Mouse (Mus musculus): Measurements from ENCODE around the gene Tysnd1. TPM values are rescaled to one million over a fixed set of nuclear protein-coding genes. Genes with fewer than 3 reads are reported as not detected.

The Tysnd1 gene
- polyA plus RNA-seq, 1 experiment from 2014 or later = 36.6 TPM

- WGBS = 97% methylated on average over 3 of the region's 3 CpGs
- H3K36me3 ChIP-seq (ENCODE audit: control insufficient read depth, insufficient read depth, low read length) = peaks cover 23% of the 10 kb centered on the region
These were observed 24.6 kb upstream of the Tysnd1 start for GRCm38 (mm10) chr10:61670758-61671157.

GRCm38 (mm10) chr10:61675935-61676334, 19.4 kb upstream of the Tysnd1 start:
- no peaks in the 10 kb centered on the region for H3K4me1 ChIP-seq (ENCODE audit: control insufficient read depth, insufficient read depth, low read length)
- peaks cover 9% of the 10 kb centered on the region; the same call in 1 of the 2 replicates for H3K36me3 ChIP-seq (ENCODE audit: control insufficient read depth, insufficient read depth, low read length)
- H3K27me3 ChIP-seq (ENCODE audit: control insufficient read depth, insufficient read depth, low read length) = no peaks in the 10 kb centered on the region
- no peak overlapping the region for H3K27ac ChIP-seq (replicated peaks; ENCODE audit: low read depth, low read length)
- WGBS = 85% methylated on average over 3 of the region's 3 CpGs
- H3K4me2 ChIP-seq (ENCODE audit: low read depth, severe bottlenecking) = no peak overlapping the region
- no peak for DNase-seq (ENCODE audit: low spot score)
- no peaks in the 10 kb centered on the region for H3K9me3 ChIP-seq (ENCODE audit: control insufficient read depth, low read length)
- no peak overlapping the region for H3K4me3 ChIP-seq (ENCODE audit: low read depth, low read length)
- no peak overlapping the region for H3K9ac ChIP-seq (ENCODE audit: low read length)
- ATAC-seq (ENCODE audit: insufficient number of reproducible peaks, low FRiP score, low TSS enrichment, low read depth) = no peak

More at GRCm38 (mm10) chr10:61670758-61671157, 24.6 kb upstream of the Tysnd1 start:
- no peak overlapping the region for H3K27ac ChIP-seq (replicated peaks; ENCODE audit: low read depth, low read length)
- no peaks in the 10 kb centered on the region for H3K9me3 ChIP-seq (ENCODE audit: control insufficient read depth, low read length)
- no peaks in the 10 kb centered on the region for H3K4me1 ChIP-seq (ENCODE audit: control insufficient read depth, insufficient read depth, low read length)
- DNase-seq (ENCODE audit: low spot score) (no peak), ATAC-seq (ENCODE audit: insufficient number of reproducible peaks, low FRiP score, low TSS enrichment, low read depth) (no peak)
- no peak overlapping the region for H3K4me3 ChIP-seq (ENCODE audit: low read depth, low read length)
- H3K9ac ChIP-seq (ENCODE audit: low read length) = no peak overlapping the region
- H3K4me2 ChIP-seq (ENCODE audit: low read depth, severe bottlenecking) = no peak overlapping the region
- H3K27me3 ChIP-seq (ENCODE audit: control insufficient read depth, insufficient read depth, low read length) = no peaks in the 10 kb centered on the region

GRCm38 (mm10) chr10:61679545-61679944, 15.8 kb upstream of the Tysnd1 start:
- Histone ChIP-seq H3K4me2 (ENCODE audit: low read depth, severe bottlenecking) (peak overlapping the region; percentile 68), H3K4me1 (ENCODE audit: control insufficient read depth, insufficient read depth, low read length) (peaks cover 4% of the 10 kb centered on the region), H3K36me3 (ENCODE audit: control insufficient read depth, insufficient read depth, low read length) (peaks cover 2% of the 10 kb centered on the region; the same call in 1 of the 2 replicates), H3K27me3 (ENCODE audit: control insufficient read depth, insufficient read depth, low read length) (no peaks in the 10 kb centered on the region), H3K9me3 (ENCODE audit: control insufficient read depth, low read length) (no peaks in the 10 kb centered on the region), H3K27ac (replicated peaks; ENCODE audit: low read depth, low read length) (no peak overlapping the region), H3K9ac (ENCODE audit: low read length) (peak overlapping the region; percentile 56), H3K4me3 (ENCODE audit: low read depth, low read length) (peak overlapping the region; percentile 80)
- ATAC-seq (ENCODE audit: insufficient number of reproducible peaks, low FRiP score, low TSS enrichment, low read depth) (no peak), DNase-seq (ENCODE audit: low spot score) (no peak)
- WGBS = 35% methylated on average over 9 of the region's 9 CpGs

GRCm38 (mm10) chr10:61680015-61680913, 15.1 kb upstream of the Tysnd1 start, which contains the start of gene Sar1a:
TSS of gene Sar1a (plus strand) at chr10:61680299.
- H3K4me2 ChIP-seq (ENCODE audit: low read depth, severe bottlenecking) = peak within 1 kb of the TSS; percentile 68
- H3K27ac ChIP-seq (replicated peaks; ENCODE audit: low read depth, low read length) = 0 out of 2 replicates have a peak within 1 kb of the TSS, but pooled peaks have one; percentile 24
- peak; percentile 100 for ATAC-seq (ENCODE audit: insufficient number of reproducible peaks, low FRiP score, low TSS enrichment, low read depth)
- peak within 1 kb of the TSS; percentile 84 for H3K9ac ChIP-seq (ENCODE audit: low read length)
- peaks cover 2% of the 10 kb centered on the region; the same call in 1 of the 2 replicates for H3K36me3 ChIP-seq (ENCODE audit: control insufficient read depth, insufficient read depth, low read length)
- H3K4me1 ChIP-seq (ENCODE audit: control insufficient read depth, insufficient read depth, low read length) = peaks cover 4% of the 10 kb centered on the region
- H3K27me3 ChIP-seq (ENCODE audit: control insufficient read depth, insufficient read depth, low read length) = no peaks in the 10 kb centered on the region
- WGBS = under 1% methylated on average over 82 of the region's 84 CpGs
- no peaks in the 10 kb centered on the region for H3K9me3 ChIP-seq (ENCODE audit: control insufficient read depth, low read length)
- DNase-seq (ENCODE audit: low spot score) = peak; percentile 99
- peak within 1 kb of the TSS; percentile 80 for H3K4me3 ChIP-seq (ENCODE audit: low read depth, low read length)

GRCm38 (mm10) chr10:61689405-61689804, 5.9 kb upstream of the Tysnd1 start:
- H3K9me3 ChIP-seq (ENCODE audit: control insufficient read depth, low read length) = no peaks in the 10 kb centered on the region
- H3K4me3 ChIP-seq (ENCODE audit: low read depth, low read length) = no peak overlapping the region
- ATAC-seq (ENCODE audit: insufficient number of reproducible peaks, low FRiP score, low TSS enrichment, low read depth) (no peak), DNase-seq (ENCODE audit: low spot score) (no peak)
- H3K27me3 ChIP-seq (ENCODE audit: control insufficient read depth, insufficient read depth, low read length) = no peaks in the 10 kb centered on the region
- H3K9ac ChIP-seq (ENCODE audit: low read length) = no peak overlapping the region
- H3K4me2 ChIP-seq (ENCODE audit: low read depth, severe bottlenecking) = no peak overlapping the region
- H3K36me3 ChIP-seq (ENCODE audit: control insufficient read depth, insufficient read depth, low read length) = peaks cover 35% of the 10 kb centered on the region
- no peak overlapping the region for H3K27ac ChIP-seq (replicated peaks; ENCODE audit: low read depth, low read length)
- WGBS = 90% methylated on average over 8 of the region's 8 CpGs
- H3K4me1 ChIP-seq (ENCODE audit: control insufficient read depth, insufficient read depth, low read length) = no peaks in the 10 kb centered on the region

GRCm38 (mm10) chr10:61693563-61693962, 1.8 kb upstream of the Tysnd1 start:
- H3K27ac ChIP-seq (replicated peaks; ENCODE audit: low read depth, low read length) = no peak overlapping the region
- H3K4me3 ChIP-seq (ENCODE audit: low read depth, low read length) = no peak overlapping the region
- no peak overlapping the region for H3K9ac ChIP-seq (ENCODE audit: low read length)
- H3K9me3 ChIP-seq (ENCODE audit: control insufficient read depth, low read length) = no peaks in the 10 kb centered on the region
- ATAC-seq (ENCODE audit: insufficient number of reproducible peaks, low FRiP score, low TSS enrichment, low read depth) (no peak), DNase-seq (ENCODE audit: low spot score) (no peak)
- peaks cover 13% of the 10 kb centered on the region for H3K4me1 ChIP-seq (ENCODE audit: control insufficient read depth, insufficient read depth, low read length)
- WGBS = 60% methylated on average over 4 of the region's 4 CpGs
- peaks cover 30% of the 10 kb centered on the region for H3K36me3 ChIP-seq (ENCODE audit: control insufficient read depth, insufficient read depth, low read length)
- no peaks in the 10 kb centered on the region for H3K27me3 ChIP-seq (ENCODE audit: control insufficient read depth, insufficient read depth, low read length)
- H3K4me2 ChIP-seq (ENCODE audit: low read depth, severe bottlenecking) = no peak overlapping the region

GRCm38 (mm10) chr10:61695703-61696559, 617 bp downstream of the Tysnd1 start:
- H3K4me1 ChIP-seq (ENCODE audit: control insufficient read depth, insufficient read depth, low read length) = peaks cover 13% of the 10 kb centered on the region
- H3K27ac ChIP-seq (replicated peaks; ENCODE audit: low read depth, low read length) = no peak overlapping the region
- under 1% methylated on average over 106 of the region's 111 CpGs for WGBS
- H3K4me2 ChIP-seq (ENCODE audit: low read depth, severe bottlenecking) = peak overlapping the region; percentile 97
- peak; percentile 51; the same call in 1 of the 2 replicates for ATAC-seq (ENCODE audit: insufficient number of reproducible peaks, low FRiP score, low TSS enrichment, low read depth)
- H3K36me3 ChIP-seq (ENCODE audit: control insufficient read depth, insufficient read depth, low read length) = peaks cover 18% of the 10 kb centered on the region
- no peaks in the 10 kb centered on the region for H3K9me3 ChIP-seq (ENCODE audit: control insufficient read depth, low read length)
- peak overlapping the region; percentile 74 for H3K9ac ChIP-seq (ENCODE audit: low read length)
- no peaks in the 10 kb centered on the region for H3K27me3 ChIP-seq (ENCODE audit: control insufficient read depth, insufficient read depth, low read length)
- peak; percentile 42 for DNase-seq (ENCODE audit: low spot score)
- peak overlapping the region; percentile 96 for H3K4me3 ChIP-seq (ENCODE audit: low read depth, low read length)

- H3K4me1 ChIP-seq (ENCODE audit: control insufficient read depth, insufficient read depth, low read length) = peaks cover 13% of the 10 kb centered on the region
- peak overlapping the region; percentile 74 for H3K9ac ChIP-seq (ENCODE audit: low read length)
- peaks cover 16% of the 10 kb centered on the region for H3K36me3 ChIP-seq (ENCODE audit: control insufficient read depth, insufficient read depth, low read length)
- no peaks in the 10 kb centered on the region for H3K27me3 ChIP-seq (ENCODE audit: control insufficient read depth, insufficient read depth, low read length)
- peak overlapping the region; percentile 97 for H3K4me2 ChIP-seq (ENCODE audit: low read depth, severe bottlenecking)
- no peak for DNase-seq (ENCODE audit: low spot score)
- WGBS = 9% methylated on average over 19 of the region's 19 CpGs
- H3K4me3 ChIP-seq (ENCODE audit: low read depth, low read length) = peak overlapping the region; percentile 96
- ATAC-seq (ENCODE audit: insufficient number of reproducible peaks, low FRiP score, low TSS enrichment, low read depth) = no peak
- no peak overlapping the region for H3K27ac ChIP-seq (replicated peaks; ENCODE audit: low read depth, low read length)
- no peaks in the 10 kb centered on the region for H3K9me3 ChIP-seq (ENCODE audit: control insufficient read depth, low read length)
These were observed 1.2 kb downstream of the Tysnd1 start for GRCm38 (mm10) chr10:61696560-61696823.
